Mouse (Mus musculus): ENCODE measurements around the gene Rxrb.

Rxrb gene

GRCm38 (mm10) chr17:34072091-34072490, 40.5 kb downstream of the Rxrb start:
- no peak for DNase-seq

- peak; percentile 21 for DNase-seq
These were observed 43.7 kb downstream of the Rxrb start for GRCm38 (mm10) chr17:34075271-34075670.

- DNase-seq = peak; percentile 40
These were observed 45.9 kb downstream of the Rxrb start for GRCm38 (mm10) chr17:34077549-34077948.

GRCm38 (mm10) chr17:34078148-34078547, 46.5 kb downstream of the Rxrb start:
- DNase-seq = no peak

GRCm38 (mm10) chr17:34079002-34079401, 47.4 kb downstream of the Rxrb start:
- DNase-seq = no peak

GRCm38 (mm10) chr17:34079621-34080020, 48.0 kb downstream of the Rxrb start:
- peak; percentile 7 for DNase-seq

- DNase-seq = no peak
These were observed 51.5 kb downstream of the Rxrb start for GRCm38 (mm10) chr17:34083104-34083503.

GRCm38 (mm10) chr17:34087386-34087785, 55.8 kb downstream of the Rxrb start:
- DNase-seq = no peak
